Mouse (Mus musculus) liver, embryonic 14.5 days (tissue): ENCODE measurements at regions not wholly inside any gene's neighbourhood (a gene's known extent, or its start where the extent isn't known, plus 50 kb on each side); places are given as distances from the start of the nearest gene placed in this dataset.

ENCODE experiments used
- ATAC-seq: fragments of 200-750 bp; cut with Nextera tagmentation; 2 replicates; pipeline ENCODE4 v1.8.0; 2017; ENCODE audit warnings: moderate number of reproducible peaks, mild to moderate bottlenecking, moderate library complexity; ENCODE audit not compliant: insufficient read depth
- DNase-seq, 3 experiments: peaks; one replicate each; pipeline ENCODE4 v3.0.0-alpha.2; 2012 to 2013; ENCODE audit warnings: low read depth in 3 of 3, low spot score in 3 of 3
- H3K27ac ChIP-seq: fragments of 300-500 bp; sonication (generic); 2 replicates; pipeline ENCODE4 v1.5.1; 2014; ENCODE audit warnings: moderate library complexity, mild to moderate bottlenecking, control low read depth, inconsistent platforms
- H3K27me3 ChIP-seq: fragments of 300-500 bp; sonication (generic); 2 replicates; pipeline ENCODE4 v1.6.1; 2014; ENCODE audit warnings: mild to moderate bottlenecking, low read length, moderate library complexity; ENCODE audit not compliant: control insufficient read depth, insufficient read depth
- H3K36me3 ChIP-seq: fragments of 300-500 bp; sonication (generic); replicated peaks from 2 replicates; pipeline ENCODE4 v1.6.1; 2014; ENCODE audit warnings: low read depth; ENCODE audit not compliant: control insufficient read depth, insufficient read depth
- H3K4me1 ChIP-seq, 2 experiments: fragments of 200-500 bp in 1 of 2; fragments of 300-500 bp in 1 of 2; sonication (generic) in 1 of 2; replicated peaks; 2 replicates each; pipeline ENCODE4 v1.6.1; 2012 to 2014; ENCODE audit warnings: antibody characterized with exemption in 1 of 2, inconsistent platforms in 1 of 2, low read length in 1 of 2; ENCODE audit not compliant: control insufficient read depth in 2 of 2, insufficient read depth in 2 of 2
- H3K4me2 ChIP-seq: fragments of 300-500 bp; sonication (generic); 2 replicates; pipeline ENCODE4 v1.6.1; 2014; ENCODE audit warnings: low read depth, mild to moderate bottlenecking, control low read depth, moderate library complexity
- H3K4me3 ChIP-seq, 2 experiments: fragments of 200-500 bp in 1 of 2; fragments of 300-500 bp in 1 of 2; sonication (generic) in 1 of 2; 2 replicates each; pipeline ENCODE4 v1.5.1; 2012 to 2014; ENCODE audit warnings: low read depth in 2 of 2, low read length in 2 of 2, mild to moderate bottlenecking in 2 of 2, control low read depth in 1 of 2, inconsistent platforms in 1 of 2, moderate library complexity in 1 of 2; ENCODE audit not compliant: insufficient read depth in 1 of 2
- H3K9ac ChIP-seq: fragments of 300-500 bp; sonication (generic); replicated peaks from 2 replicates; pipeline ENCODE4 v1.6.1; 2014; ENCODE audit warnings: mild to moderate bottlenecking, control low read depth, moderate library complexity
- H3K9me3 ChIP-seq: fragments of 300-500 bp; sonication (generic); 2 replicates; pipeline ENCODE4 v1.6.1; 2016; ENCODE audit warnings: low read length, mixed read lengths; ENCODE audit not compliant: control insufficient read depth
- CTCF ChIP-seq: IDR thresholded peaks from 2 replicates; pipeline ENCODE4 v1.5.1; 2016; ENCODE audit warnings: antibody characterized with exemption, low read depth, control low read depth
- EP300 ChIP-seq: IDR thresholded peaks from 2 replicates; pipeline ENCODE4 v1.6.1; 2016; ENCODE audit warnings: antibody characterized with exemption, low read depth
- WGBS: fragments of 180-500 bp; shearing (Covaris S2); extraction: QIAGEN DNeasy Blood & Tissue Kit; methylation state at CpG from one replicate; pipeline ENCODE4 v1.1.7; 2014; ENCODE audit not compliant: insufficient replicate concordance; 5-methylcytosine and 5-hydroxymethylcytosine counted together

- no peak for DNase-seq
- 3% methylated on average over 3 of the region's 3 CpGs for WGBS
- no peak overlapping the region for H3K4me2 ChIP-seq
Measured at GRCm38 (mm10) chr6:121532926-121533325, 59.4 kb upstream of the Iqsec3 start.

GRCm38 (mm10) chr6:121531825-121532389 is 58.4 kb upstream of the Iqsec3 start:
- 63% methylated on average over 13 of the region's 13 CpGs for WGBS
- no peak overlapping the region for H3K9ac ChIP-seq
- DNase-seq (no peak), ATAC-seq (no peak)
- H3K9me3 ChIP-seq: no peaks in the 10 kb centered on the region
- H3K4me2 ChIP-seq: no peak overlapping the region
- H3K36me3 ChIP-seq: no peaks in the 10 kb centered on the region
- H3K4me1 ChIP-seq: no peaks in the 10 kb centered on the region
- TF ChIP-seq EP300: no peak
- no peak for TF ChIP-seq CTCF
- H3K27me3 ChIP-seq: no peaks in the 10 kb centered on the region
- H3K4me3 ChIP-seq: no peak overlapping the region
- no peak overlapping the region for H3K27ac ChIP-seq

More at GRCm38 (mm10) chr6:121532926-121533325, 59.4 kb upstream of the Iqsec3 start:
- ATAC-seq: no peak
- no peaks in the 10 kb centered on the region for H3K27me3 ChIP-seq
- H3K36me3 ChIP-seq: no peaks in the 10 kb centered on the region
- H3K4me3 ChIP-seq: no peak overlapping the region
- TF ChIP-seq CTCF (peak; percentile 75), EP300 (no peak)
- no peaks in the 10 kb centered on the region for H3K9me3 ChIP-seq
- no peak overlapping the region for H3K9ac ChIP-seq
- H3K27ac ChIP-seq: no peak overlapping the region
- no peaks in the 10 kb centered on the region for H3K4me1 ChIP-seq

DNA sequence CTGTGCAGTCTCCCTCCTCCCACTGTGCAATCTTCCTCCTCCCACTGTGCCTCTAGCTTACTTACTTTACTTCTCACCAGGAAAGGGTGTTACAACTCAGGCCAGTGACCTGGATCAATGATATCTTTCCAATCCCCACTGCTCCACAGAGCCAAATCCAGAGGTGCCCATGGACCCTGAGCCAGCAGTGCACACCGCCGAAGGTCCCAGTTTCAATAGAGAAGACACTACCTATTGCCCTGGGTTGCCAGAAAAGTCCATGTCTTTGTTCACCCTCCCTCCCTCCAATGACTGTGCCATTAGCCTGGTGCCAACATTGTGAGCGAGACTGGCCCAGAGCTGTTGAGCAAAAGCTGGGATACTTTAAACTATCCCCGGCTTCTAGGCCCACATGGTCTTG is 53.8 kb upstream of the Iqsec3 start:
- H3K4me3 ChIP-seq: no peak overlapping the region
- no peak overlapping the region for H3K9ac ChIP-seq
- DNase-seq (no peak), ATAC-seq (no peak)
- no peaks in the 10 kb centered on the region for H3K4me1 ChIP-seq
- H3K9me3 ChIP-seq: no peaks in the 10 kb centered on the region
- H3K4me2 ChIP-seq: no peak overlapping the region
- no peak overlapping the region for H3K27ac ChIP-seq
- WGBS: 64% methylated on average over 4 of the region's 4 CpGs
- H3K27me3 ChIP-seq: no peaks in the 10 kb centered on the region
- TF ChIP-seq CTCF (no peak), EP300 (no peak)
- H3K36me3 ChIP-seq: no peaks in the 10 kb centered on the region

DNA sequence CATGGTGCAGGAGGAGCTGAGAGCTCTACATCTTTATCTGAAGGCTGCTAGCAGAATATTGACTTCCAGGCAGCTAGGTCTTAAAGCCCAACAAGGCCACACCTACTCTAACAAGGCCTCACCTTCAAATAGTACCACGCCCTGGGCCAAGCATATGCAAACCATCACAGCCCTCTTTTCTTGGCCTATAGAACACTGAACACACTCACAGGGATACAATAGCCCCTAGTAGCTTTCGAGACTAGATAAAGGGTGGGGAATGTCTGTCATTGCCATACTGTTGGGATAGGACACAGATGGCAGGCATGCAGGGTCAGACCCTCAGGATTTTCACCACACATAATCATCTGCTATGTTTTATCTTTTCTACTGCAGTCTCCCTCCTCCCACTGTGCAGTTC is 52.6 kb upstream of the Iqsec3 start:
- Histone ChIP-seq H3K9me3 (no peaks in the 10 kb centered on the region), H3K4me2 (no peak overlapping the region), H3K4me1 (no peaks in the 10 kb centered on the region), H3K4me3 (no peak overlapping the region), H3K9ac (no peak overlapping the region), H3K27me3 (no peaks in the 10 kb centered on the region), H3K36me3 (no peaks in the 10 kb centered on the region), H3K27ac (no peak overlapping the region)
- ATAC-seq (no peak), DNase-seq (no peak)
- no peak for TF ChIP-seq CTCF
- TF ChIP-seq EP300: no peak
- WGBS: 50% methylated on average over 2 of the region's 2 CpGs

DNA sequence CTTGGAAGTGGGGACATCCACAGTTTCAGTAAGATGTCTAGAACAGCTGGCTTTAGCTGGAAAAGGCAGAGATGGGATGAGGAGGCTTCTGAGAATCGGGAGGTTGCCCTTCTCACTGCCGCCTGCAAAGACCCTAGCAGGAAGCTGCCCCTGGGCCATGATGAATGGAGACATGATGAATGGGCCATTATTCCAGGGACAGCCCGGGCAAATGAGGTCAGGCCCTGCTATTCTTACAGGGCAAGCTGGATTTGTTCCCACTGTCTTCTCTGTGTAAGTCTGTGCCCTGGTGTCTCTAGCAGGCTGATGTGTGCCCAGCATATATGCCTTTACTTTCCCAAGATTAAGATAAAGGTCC is 51.1 kb upstream of the Iqsec3 start:
- no peaks in the 10 kb centered on the region for H3K9me3 ChIP-seq
- no peak overlapping the region for H3K9ac ChIP-seq
- H3K36me3 ChIP-seq: no peaks in the 10 kb centered on the region
- H3K4me2 ChIP-seq: no peak overlapping the region
- no peaks in the 10 kb centered on the region for H3K27me3 ChIP-seq
- ATAC-seq (no peak), DNase-seq (no peak)
- H3K4me1 ChIP-seq: no peaks in the 10 kb centered on the region
- 28% methylated on average over 3 of the region's 3 CpGs for WGBS
- no peak overlapping the region for H3K27ac ChIP-seq
- no peak overlapping the region for H3K4me3 ChIP-seq
- TF ChIP-seq EP300 (no peak), CTCF (no peak)
